Mouse (Mus musculus): Measurements from ENCODE around the gene Cdc37.
A peak's percentile ranks its signal among the peaks of the same experiment; 100 is the strongest.
"Not testable (repeated sequence)": the region's sequence is repeated elsewhere in the genome, so short reads cannot be mapped to it uniquely, and the experiment has no call there.

Gene Cdc37

DNA sequence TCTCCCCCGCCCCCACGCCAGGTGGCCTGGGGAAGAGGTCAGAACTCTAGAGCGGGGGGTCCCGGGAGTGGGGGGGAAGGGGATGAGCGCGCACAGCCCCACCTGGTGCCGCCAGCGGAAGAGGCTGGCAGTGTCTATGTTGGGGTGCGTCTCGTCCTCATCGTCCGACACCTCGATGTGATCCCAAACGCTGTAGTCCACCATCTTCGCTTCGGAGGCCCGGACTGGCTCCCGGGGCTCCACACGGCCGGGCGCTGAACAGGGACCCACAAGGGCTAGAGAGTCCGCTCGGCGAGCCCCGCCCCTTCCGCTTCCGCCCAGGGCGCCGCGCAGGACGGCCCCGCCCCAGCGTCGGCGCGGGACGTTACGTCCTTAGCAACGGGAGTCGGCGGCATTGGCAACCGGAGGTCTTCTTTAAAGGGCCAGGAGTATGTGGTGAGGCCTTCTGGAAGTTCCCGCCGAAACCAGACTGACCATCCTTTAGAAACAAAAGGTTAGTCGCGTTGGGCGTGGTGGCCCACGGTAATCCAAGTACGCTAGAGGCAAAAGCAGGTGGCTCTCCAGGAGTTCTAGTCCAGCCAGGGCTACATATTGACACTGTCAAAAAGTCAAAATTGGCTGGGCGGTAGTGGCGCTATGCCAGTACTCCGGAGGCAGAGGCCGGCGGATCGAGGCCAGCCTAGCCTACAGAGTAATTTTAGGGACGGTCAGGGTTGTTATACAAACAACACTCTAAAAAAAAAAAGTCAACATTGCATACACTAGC is at the start of gene Cdc37:
Gene Cdc37 (minus strand): TSS at position 329 of the 766 bp plus-strand sequence.
- peak; percentile 94 for DNase-seq (ENCODE audit: low read depth, low spot score)

GRCm38 (mm10) chr9:21198960-21199359 is 49.2 kb upstream of the Cdc37 start:
- DNase-seq (ENCODE audit: low read depth, low spot score): no peak

- DNase-seq (ENCODE audit: low read depth, low spot score): peak; percentile 42
Observed at GRCm38 (mm10) chr9:21197981-21198380, 48.2 kb upstream of the Cdc37 start.

DNA sequence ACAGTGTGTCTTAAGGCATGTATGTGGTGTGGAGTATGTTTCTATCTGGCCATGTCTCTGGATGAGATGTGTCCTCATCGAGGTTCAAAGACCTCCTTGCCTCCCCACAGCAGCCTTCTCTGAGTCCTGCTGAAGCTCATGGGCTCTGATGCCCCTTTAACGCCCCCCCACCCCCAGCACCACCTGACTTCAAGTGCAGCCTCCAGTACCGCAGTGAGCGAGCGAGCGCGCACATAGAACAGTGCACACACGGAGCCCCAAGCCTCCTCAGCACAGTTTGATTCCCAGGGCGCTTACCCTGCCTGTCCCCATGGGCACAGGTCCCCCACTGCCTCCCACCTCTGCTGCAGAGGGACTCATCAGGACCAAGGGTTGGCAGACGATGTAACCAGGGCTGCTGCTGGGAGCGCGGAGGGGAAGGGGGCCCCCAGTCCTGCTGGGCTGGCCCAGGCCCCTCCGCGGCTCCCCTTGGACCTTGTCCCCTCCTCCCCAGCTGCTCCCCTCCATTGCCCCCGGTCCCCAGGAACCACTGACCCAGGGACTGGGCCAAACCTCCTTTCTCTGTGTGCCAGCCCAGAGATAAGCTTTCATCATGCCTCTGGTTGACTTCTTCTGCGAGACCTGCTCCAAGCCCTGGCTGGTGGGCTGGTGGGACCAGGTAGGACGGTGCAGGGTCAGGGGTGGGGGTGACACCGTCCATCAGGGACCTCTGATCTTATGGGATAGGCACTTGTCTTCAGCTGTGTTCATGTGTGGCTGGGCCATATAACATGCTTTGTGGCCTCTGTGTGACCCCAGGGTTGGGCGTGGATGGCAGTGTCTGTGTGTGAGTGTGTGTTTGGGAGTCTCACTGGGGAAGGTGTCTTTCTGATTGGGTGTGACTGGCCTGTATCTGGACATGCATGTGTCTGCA is 47.0 kb upstream of the Cdc37 start:
- no peak for DNase-seq (ENCODE audit: low read depth, low spot score)

GRCm38 (mm10) chr9:21195736-21196505 is 46.1 kb upstream of the Cdc37 start:
- not testable (repeated sequence) for DNase-seq (ENCODE audit: low read depth, low spot score)

- DNase-seq (ENCODE audit: low read depth, low spot score): no peak
Observed at GRCm38 (mm10) chr9:21194787-21195493, 45.2 kb upstream of the Cdc37 start.

DNA sequence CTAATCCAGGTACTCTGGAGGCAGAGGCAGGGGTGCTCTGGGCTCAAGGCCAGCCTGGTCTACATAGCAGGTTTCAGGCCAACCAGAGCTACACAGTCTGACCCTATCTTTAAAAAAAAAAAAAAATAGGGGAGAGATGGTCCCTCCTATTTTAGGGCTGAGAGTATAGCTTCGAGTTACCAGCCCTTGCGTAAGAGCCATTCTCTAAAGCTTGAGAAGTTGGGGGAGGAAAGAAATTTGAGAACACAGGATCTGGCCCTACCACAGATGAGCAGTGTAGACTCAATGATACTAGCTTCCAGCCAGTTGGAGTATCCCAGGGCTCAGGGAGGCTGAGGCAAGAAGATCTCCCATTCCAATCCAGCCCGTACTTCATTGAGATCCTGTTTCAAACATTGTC is 44.0 kb upstream of the Cdc37 start:
- no peak for DNase-seq (ENCODE audit: low read depth, low spot score)

GRCm38 (mm10) chr9:21190670-21191069 is 40.9 kb upstream of the Cdc37 start:
- no peak for DNase-seq (ENCODE audit: low read depth, low spot score)

- DNase-seq (ENCODE audit: low read depth, low spot score): no peak
Observed at GRCm38 (mm10) chr9:21189905-21190304, 40.1 kb upstream of the Cdc37 start.

- DNase-seq (ENCODE audit: low read depth, low spot score): no peak
Observed at GRCm38 (mm10) chr9:21185436-21185835, 35.7 kb upstream of the Cdc37 start.

DNA sequence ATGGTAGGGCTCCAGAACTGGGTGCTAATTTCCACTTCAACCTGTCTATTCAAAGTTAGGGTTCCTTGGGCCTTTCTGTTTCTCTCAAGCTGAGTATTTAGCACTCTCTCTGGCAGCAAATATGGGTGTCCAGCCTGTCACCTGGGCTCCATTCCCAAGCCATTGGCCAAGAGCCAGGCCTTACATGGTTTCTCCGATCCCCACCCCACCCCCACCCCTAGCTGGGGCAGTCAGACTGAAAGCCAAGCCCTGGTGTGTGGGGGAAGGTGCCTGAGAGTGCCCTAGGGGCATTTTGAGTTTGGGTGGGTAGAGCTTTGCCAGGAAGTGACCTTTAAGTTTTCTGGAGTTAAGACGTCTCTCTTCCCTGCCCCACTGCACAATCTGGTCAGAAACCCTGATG is 35.0 kb upstream of the Cdc37 start:
- no peak for DNase-seq (ENCODE audit: low read depth, low spot score)

DNA sequence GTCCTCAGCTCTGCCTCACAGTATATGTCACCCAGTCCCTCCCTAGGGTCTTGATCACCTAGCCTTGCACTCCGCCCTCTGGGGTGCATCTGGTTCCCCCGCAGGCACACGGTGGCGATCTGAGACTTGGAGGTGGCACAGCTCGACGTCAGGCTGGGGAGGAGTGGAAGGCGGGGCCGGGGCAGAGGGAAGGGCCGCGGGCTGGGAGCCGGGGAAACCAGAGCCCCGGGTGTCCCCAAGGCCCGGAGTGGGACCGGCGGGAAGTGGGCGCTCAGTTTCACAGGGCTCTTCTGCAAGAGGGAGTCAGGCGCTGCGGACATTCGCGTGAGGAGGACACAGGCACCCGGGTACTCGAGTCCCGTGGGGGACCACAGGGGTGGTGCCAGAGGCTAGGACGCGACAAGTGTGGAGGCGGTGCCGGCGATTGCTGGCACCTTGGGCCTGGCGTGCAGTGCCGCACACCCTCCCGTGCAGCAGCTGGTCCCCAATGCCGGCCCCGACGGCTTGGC is 34.2 kb upstream of the Cdc37 start:
- DNase-seq (ENCODE audit: low read depth, low spot score): no peak

- DNase-seq (ENCODE audit: low read depth, low spot score): no peak
Observed at GRCm38 (mm10) chr9:21183421-21183820, 33.6 kb upstream of the Cdc37 start.

GRCm38 (mm10) chr9:21181421-21182220 is 31.8 kb upstream of the Cdc37 start:
- no peak for DNase-seq (ENCODE audit: low read depth, low spot score)

- DNase-seq (ENCODE audit: low read depth, low spot score): no peak
Observed at GRCm38 (mm10) chr9:21180841-21181240, 31.1 kb upstream of the Cdc37 start.

- DNase-seq (ENCODE audit: low read depth, low spot score): no peak
Observed at GRCm38 (mm10) chr9:21180402-21180801, 30.6 kb upstream of the Cdc37 start.

- no peak for DNase-seq (ENCODE audit: low read depth, low spot score)
Observed at GRCm38 (mm10) chr9:21172364-21172763, 22.6 kb upstream of the Cdc37 start.

- no peak for DNase-seq (ENCODE audit: low read depth, low spot score)
Observed at GRCm38 (mm10) chr9:21169157-21169556, 19.4 kb upstream of the Cdc37 start.

- DNase-seq (ENCODE audit: low read depth, low spot score): peak; percentile 82
Observed at GRCm38 (mm10) chr9:21168161-21169123, 18.7 kb upstream of the Cdc37 start.

Measured in forelimb bud, embryonic 11.5 days (tissue).